Mouse (Mus musculus) hindbrain, embryonic 13.5 days (tissue): ENCODE measurements around the gene Gpa33. TPM values are rescaled to one million over a fixed set of nuclear protein-coding genes. Genes with fewer than 3 reads are reported as not detected.

Source experiments
- ATAC-seq: fragments of 200-750 bp; cut with Nextera tagmentation; 2 replicates; pipeline ENCODE4 v1.8.0; 2017; ENCODE audit warnings: moderate TSS enrichment; ENCODE audit not compliant: low FRiP score
- H3K27ac ChIP-seq: fragments of 300-500 bp; sonication (generic); 2 replicates; pipeline ENCODE4 v1.5.1; 2015; ENCODE audit warnings: inconsistent platforms, mild to moderate bottlenecking, moderate library complexity
- H3K27me3 ChIP-seq: fragments of 300-500 bp; sonication (generic); 2 replicates; pipeline ENCODE4 v1.6.1; 2015; ENCODE audit warnings: mild to moderate bottlenecking, inconsistent platforms
- H3K36me3 ChIP-seq: fragments of 300-500 bp; sonication (generic); 2 replicates; pipeline ENCODE4 v1.6.1; 2015; ENCODE audit warnings: mild to moderate bottlenecking, inconsistent platforms
- H3K4me1 ChIP-seq: fragments of 300-500 bp; sonication (generic); replicated peaks from 2 replicates; pipeline ENCODE4 v1.6.1; 2015; ENCODE audit warnings: inconsistent platforms
- H3K4me2 ChIP-seq: fragments of 300-500 bp; sonication (generic); 2 replicates; pipeline ENCODE4 v1.6.1; 2015; ENCODE audit warnings: inconsistent platforms, mild to moderate bottlenecking, moderate library complexity
- H3K4me3 ChIP-seq: fragments of 300-500 bp; sonication (generic); 2 replicates; pipeline ENCODE4 v1.5.1; 2015; ENCODE audit warnings: mild to moderate bottlenecking, inconsistent platforms
- H3K9ac ChIP-seq: fragments of 300-500 bp; sonication (generic); 2 replicates; pipeline ENCODE4 v1.6.1; 2015; ENCODE audit warnings: mild to moderate bottlenecking, inconsistent platforms
- H3K9me3 ChIP-seq: fragments of 300-500 bp; sonication (generic); 2 replicates; pipeline ENCODE4 v1.6.1; 2016; ENCODE audit warnings: inconsistent platforms
- WGBS: fragments of 180-500 bp; shearing (Covaris S2); methylation state at CpG from one replicate; pipeline ENCODE4 v1.1.7; 2015; 5-methylcytosine and 5-hydroxymethylcytosine counted together
- polyA plus RNA-seq: library from polyadenylated mRNA; unstranded; fragments of >200 nt; fragmentation: Nextera tagmentation; extraction: Ambion mirVana; gene quantifications from 2 replicates; pipeline ENCODE4 v1.2.1, GENCODE M21; 2015

The Gpa33 gene
- polyA plus RNA-seq, 1 experiment from 2014 or later = 0.14 TPM

DNA sequence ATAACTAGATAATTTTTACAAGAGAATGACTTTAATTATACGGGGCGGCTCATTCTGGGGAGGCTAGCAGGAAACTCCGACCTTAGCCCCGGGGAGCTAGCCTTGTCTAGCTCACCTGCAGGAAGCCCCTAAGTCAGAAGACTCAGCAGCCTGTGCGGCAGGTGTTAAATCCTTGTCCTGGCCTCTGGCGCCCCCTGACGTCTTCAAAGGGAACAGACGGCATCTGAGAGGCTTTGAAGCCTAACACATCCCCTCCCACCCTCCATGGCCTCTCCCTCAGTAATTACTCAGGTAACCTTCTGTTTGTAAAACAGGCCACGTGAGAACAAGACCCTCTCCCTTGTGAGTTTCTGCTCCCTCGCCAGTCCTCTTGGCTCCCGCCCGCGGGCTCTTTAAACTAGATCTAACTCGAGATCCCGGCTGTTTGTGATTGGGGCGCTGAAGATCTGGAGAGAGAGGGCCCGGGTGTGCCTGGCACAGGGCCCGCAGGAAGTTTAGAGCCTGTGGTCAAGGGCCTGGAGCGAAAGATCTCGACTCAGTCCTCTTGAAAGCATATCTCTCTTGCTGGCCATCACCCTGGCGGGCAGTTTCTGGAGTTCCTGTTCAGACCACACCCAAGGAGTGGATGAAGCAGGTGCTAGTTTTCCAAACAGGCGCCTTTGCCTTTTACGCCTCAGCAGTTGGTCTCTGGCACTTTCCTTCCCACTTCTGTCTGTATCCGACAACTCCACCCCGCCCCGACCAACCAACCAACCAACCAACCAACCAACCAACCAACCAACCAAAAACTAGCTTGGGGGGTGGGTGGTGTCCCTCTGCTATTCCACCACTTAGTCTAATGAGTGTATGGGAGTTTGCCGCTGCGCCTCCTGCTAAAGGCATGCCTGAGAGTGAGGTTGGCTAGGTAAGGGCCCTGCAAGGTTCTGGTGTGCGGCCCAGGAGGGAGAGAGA is 24.4 kb downstream of the Gpa33 start:
- H3K27me3 ChIP-seq = peaks cover 35% of the 10 kb centered on the region
- peak overlapping the region; percentile 2; the same call in 1 of the 2 replicates for H3K9ac ChIP-seq
- ATAC-seq = peak; percentile 46
- peak overlapping the region; percentile 39 for H3K4me2 ChIP-seq
- peaks cover 3% of the 10 kb centered on the region; the same call in 1 of the 2 replicates for H3K4me1 ChIP-seq
- H3K36me3 ChIP-seq = no peaks in the 10 kb centered on the region
- H3K4me3 ChIP-seq = no peak overlapping the region
- H3K27ac ChIP-seq = no peak overlapping the region
- 15% methylated on average over 29 of the region's 29 CpGs for WGBS
- H3K9me3 ChIP-seq = no peaks in the 10 kb centered on the region

DNA sequence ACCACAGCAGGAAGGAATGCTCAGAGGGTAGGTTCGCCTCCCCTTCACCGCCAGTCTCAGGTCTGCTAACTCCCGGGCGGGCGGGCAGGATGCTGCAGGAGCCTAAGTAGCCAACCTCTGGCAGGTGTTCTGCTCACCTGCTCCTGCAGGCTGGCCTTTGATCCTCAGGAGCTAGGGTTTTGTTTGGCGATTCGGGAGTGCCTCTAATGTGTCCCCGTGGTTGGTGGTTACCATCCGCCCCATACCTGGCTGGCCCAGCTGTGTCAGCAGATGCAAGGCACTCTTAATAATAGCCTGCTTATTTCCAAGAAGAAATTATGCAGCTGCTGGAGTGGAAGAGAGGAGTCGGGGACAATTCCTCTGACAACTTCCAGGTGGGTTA is 25.1 kb downstream of the Gpa33 start:
- Histone ChIP-seq H3K4me2 (no peak overlapping the region), H3K4me1 (peaks cover 3% of the 10 kb centered on the region; the same call in 1 of the 2 replicates), H3K4me3 (no peak overlapping the region), H3K27me3 (peaks cover 41% of the 10 kb centered on the region), H3K9ac (no peak overlapping the region), H3K36me3 (no peaks in the 10 kb centered on the region), H3K9me3 (no peaks in the 10 kb centered on the region), H3K27ac (no peak overlapping the region)
- no peak for ATAC-seq
- WGBS = 54% methylated on average over 10 of the region's 10 CpGs

DNA sequence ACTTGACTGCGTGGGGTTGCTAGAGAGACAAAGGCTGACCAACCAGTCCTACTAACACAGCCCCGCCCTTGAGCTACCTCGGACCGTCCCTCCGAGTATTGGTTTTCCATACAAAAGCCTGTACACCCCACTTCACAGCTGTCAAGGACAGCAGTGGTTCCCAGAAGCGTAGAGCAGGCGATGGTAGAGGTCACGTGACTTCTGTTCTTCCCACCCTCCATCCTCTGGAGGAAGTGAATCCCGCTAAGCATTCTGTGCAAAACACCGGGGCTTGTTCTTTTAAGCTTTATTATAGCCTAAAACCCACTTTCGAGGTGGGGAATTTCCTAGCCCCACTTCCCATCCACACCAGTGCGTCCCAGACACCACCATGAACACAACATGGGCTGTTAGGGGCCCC is 27.7 kb downstream of the Gpa33 start:
- no peak overlapping the region for H3K9ac ChIP-seq
- H3K4me3 ChIP-seq = no peak overlapping the region

DNA sequence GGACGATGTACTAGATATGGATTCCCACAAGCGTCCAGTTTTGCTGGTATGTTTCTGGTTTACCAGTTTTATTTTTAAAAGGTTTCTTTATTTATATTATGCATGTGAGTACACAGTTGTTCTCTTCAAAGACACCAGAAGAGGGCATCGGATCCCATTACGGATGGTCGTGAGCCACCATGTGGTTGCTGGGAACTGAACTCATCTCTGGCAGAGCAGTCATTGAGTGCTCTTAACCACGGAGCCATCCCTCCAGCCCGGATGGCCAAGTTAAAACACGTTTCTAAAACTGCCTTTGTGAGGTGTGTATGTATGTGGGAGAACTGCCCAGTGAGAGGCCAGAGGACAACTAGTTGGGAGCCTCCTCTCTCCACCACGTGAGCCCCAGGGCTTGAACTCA is 28.6 kb downstream of the Gpa33 start:
- Histone ChIP-seq H3K4me3 (no peak overlapping the region), H3K4me2 (no peak overlapping the region), H3K27ac (no peak overlapping the region), H3K9ac (no peak overlapping the region), H3K27me3 (peaks cover 41% of the 10 kb centered on the region), H3K36me3 (no peaks in the 10 kb centered on the region), H3K9me3 (no peaks in the 10 kb centered on the region), H3K4me1 (peaks cover 4% of the 10 kb centered on the region; the same call in 1 of the 2 replicates)
- ATAC-seq = no peak
- WGBS = 69% methylated on average over 9 of the region's 9 CpGs

More for the DNA sequence above, 27.7 kb downstream of the Gpa33 start:
- WGBS = 84% methylated on average over 12 of the region's 12 CpGs
- H3K4me2 ChIP-seq = no peak overlapping the region
- peaks cover 43% of the 10 kb centered on the region for H3K27me3 ChIP-seq
- ATAC-seq = no peak
- H3K4me1 ChIP-seq = peaks cover 4% of the 10 kb centered on the region; the same call in 1 of the 2 replicates
- no peaks in the 10 kb centered on the region for H3K36me3 ChIP-seq
- no peak overlapping the region for H3K27ac ChIP-seq
- H3K9me3 ChIP-seq = no peaks in the 10 kb centered on the region

DNA sequence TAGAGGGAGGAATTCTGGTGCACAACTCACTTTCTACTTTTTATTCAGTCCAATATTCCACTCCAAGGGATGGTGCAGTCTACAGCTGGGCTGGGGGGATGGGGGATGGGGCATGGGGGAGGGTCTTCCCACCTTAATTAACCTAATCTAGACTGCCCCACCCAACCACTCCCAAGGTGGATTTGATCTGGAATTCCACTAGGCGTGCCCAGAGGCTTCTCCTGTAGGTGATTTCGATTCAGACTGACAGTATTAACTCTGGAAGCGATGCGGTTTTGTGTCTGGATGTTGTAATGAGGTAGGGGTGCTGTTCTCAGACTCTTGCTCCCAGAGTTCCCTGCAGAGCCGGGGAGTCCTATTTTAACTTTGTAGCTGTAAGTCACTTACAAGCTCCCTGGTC is 30.1 kb downstream of the Gpa33 start:
- Histone ChIP-seq H3K9ac (peak overlapping the region; percentile 62; the same call in 1 of the 2 replicates), H3K4me3 (no peak overlapping the region), H3K9me3 (no peaks in the 10 kb centered on the region), H3K36me3 (no peaks in the 10 kb centered on the region), H3K4me2 (peak overlapping the region; percentile 52), H3K4me1 (peaks cover 4% of the 10 kb centered on the region; the same call in 1 of the 2 replicates), H3K27ac (no peak overlapping the region), H3K27me3 (peaks cover 37% of the 10 kb centered on the region)
- ATAC-seq = no peak
- 65% methylated on average over 5 of the region's 5 CpGs for WGBS

DNA sequence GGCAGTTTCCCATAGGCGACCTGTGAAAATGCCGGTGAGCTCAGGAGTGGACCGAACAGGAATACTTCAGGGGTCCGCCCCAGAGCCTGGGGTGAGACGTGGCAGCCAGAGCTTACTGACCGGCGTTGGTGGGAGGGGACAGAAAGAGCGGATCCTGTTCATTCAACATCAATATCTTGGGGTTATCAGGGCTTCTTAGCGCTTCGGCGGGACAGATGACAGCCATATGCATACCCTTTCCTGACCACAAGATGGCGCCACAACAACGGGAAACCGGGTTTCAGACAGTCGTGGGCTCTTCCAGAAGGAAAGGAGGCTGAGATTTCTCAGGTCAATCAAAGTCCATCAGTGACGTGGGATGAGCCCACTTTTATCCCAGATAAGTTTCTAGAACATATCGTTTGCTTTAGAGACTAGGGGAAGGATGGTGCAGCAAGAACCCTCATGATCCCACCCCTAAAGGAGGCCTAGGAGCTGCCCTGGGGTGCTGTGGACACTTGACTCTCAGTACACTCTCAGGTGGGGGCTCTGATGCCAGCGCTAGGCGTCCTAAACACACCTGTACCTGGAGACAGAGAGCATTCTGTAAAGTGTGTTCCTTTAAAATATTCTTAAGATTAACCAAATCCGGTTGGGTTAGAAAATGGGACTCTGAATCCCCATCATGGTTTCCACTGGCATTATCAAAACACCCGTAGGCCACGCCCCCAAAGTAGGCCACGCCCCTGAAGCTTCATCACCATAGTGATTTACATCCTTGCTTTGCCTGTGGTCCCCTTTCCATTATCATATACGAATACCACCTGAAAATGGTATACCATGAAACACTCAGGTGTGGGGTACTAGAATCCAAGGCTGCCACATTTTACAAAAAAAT is 30.8 kb downstream of the Gpa33 start:
- H3K9ac ChIP-seq = peak overlapping the region; percentile 62; the same call in 1 of the 2 replicates
- WGBS = 13% methylated on average over 24 of the region's 24 CpGs
- H3K4me3 ChIP-seq = peak overlapping the region; percentile 19; the same call in 1 of the 2 replicates
- H3K27me3 ChIP-seq = peaks cover 30% of the 10 kb centered on the region
- no peak overlapping the region for H3K27ac ChIP-seq
- H3K4me2 ChIP-seq = peak overlapping the region; percentile 52
- H3K4me1 ChIP-seq = peaks cover 4% of the 10 kb centered on the region; the same call in 1 of the 2 replicates
- no peaks in the 10 kb centered on the region for H3K36me3 ChIP-seq
- ATAC-seq = peak; percentile 62
- H3K9me3 ChIP-seq = no peaks in the 10 kb centered on the region

DNA sequence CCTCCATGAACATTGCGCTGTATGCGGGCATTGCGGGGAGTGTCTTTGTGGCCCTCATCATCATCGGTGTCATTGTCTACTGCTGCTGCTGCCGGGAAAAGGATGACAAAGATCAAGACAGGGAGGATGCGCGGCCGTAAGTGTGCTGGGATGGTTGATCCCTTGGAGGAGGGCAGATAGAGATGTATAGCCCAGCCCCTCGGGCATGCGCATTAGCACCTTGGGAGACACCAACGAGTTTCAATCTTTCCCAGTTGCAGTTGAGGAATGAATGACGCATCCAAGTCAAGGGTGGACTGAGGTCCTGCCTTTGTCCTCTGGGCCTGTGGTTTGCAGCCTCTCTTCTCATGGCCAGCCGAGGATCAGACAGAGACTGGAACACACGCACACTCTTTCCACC is 34.5 kb downstream of the Gpa33 start:
- H3K27me3 ChIP-seq = peaks cover 12% of the 10 kb centered on the region
- ATAC-seq = no peak
- H3K9me3 ChIP-seq = no peaks in the 10 kb centered on the region
- no peak overlapping the region for H3K4me2 ChIP-seq
- H3K4me1 ChIP-seq = peaks cover 4% of the 10 kb centered on the region; the same call in 1 of the 2 replicates
- H3K27ac ChIP-seq = no peak overlapping the region
- H3K36me3 ChIP-seq = no peaks in the 10 kb centered on the region
- 91% methylated on average over 14 of the region's 14 CpGs for WGBS
- no peak overlapping the region for H3K4me3 ChIP-seq
- H3K9ac ChIP-seq = no peak overlapping the region

DNA sequence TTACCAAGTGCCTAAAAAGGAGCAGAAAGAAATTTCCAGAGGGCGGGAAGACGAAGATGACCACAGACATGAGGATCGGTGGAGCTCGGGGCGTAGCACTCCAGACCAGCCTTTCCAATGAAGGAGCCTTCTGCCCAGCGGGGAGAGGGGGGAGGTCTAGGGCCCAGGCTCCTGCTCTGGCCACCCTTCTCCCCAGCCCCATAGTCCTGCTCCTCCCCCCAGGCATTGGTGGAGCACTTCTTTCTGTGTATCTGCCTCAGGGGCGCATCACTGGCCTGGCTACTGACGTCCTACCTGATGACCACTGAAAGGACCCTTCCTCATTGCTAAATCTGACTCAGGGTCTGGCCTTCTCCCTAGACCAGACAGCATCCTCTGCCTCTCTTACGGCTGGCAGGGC is 35.1 kb downstream of the Gpa33 start:
- Histone ChIP-seq H3K36me3 (no peaks in the 10 kb centered on the region), H3K4me2 (no peak overlapping the region), H3K9ac (no peak overlapping the region), H3K27me3 (peaks cover 6% of the 10 kb centered on the region), H3K9me3 (no peaks in the 10 kb centered on the region), H3K4me1 (peaks cover 4% of the 10 kb centered on the region; the same call in 1 of the 2 replicates), H3K4me3 (no peak overlapping the region), H3K27ac (no peak overlapping the region)
- no peak for ATAC-seq
- WGBS = 93% methylated on average over 9 of the region's 9 CpGs

DNA sequence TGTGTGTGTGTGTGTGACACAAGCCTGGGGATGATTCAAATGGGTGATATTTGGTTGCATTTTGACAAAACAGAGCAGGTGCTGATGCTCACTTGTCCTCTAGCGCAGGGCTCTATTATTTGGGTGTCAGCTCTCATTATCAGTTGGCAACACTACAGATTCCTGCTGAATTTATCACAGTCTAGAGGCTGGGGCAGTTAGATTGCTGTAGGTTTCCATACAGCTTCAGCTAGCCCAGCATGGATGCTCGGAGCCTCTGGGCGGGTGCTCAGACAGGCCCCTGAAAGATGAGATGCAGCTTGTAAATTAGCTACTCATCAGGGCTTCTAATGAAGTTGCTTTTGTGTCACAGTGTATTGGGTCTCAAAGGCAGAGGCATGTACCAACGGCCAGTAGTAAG is 37.4 kb downstream of the Gpa33 start:
- Histone ChIP-seq H3K27ac (no peak overlapping the region), H3K4me3 (no peak overlapping the region), H3K27me3 (0 out of 2 replicates have a peak, but pooled peaks cover 4% of the 10 kb centered on the region), H3K4me2 (no peak overlapping the region), H3K9ac (no peak overlapping the region), H3K4me1 (no peaks in the 10 kb centered on the region), H3K9me3 (no peaks in the 10 kb centered on the region), H3K36me3 (no peaks in the 10 kb centered on the region)
- 0 out of 2 replicates have a peak, but pooled peaks have one; percentile 46 for ATAC-seq
- 65% methylated on average over 4 of the region's 4 CpGs for WGBS

DNA sequence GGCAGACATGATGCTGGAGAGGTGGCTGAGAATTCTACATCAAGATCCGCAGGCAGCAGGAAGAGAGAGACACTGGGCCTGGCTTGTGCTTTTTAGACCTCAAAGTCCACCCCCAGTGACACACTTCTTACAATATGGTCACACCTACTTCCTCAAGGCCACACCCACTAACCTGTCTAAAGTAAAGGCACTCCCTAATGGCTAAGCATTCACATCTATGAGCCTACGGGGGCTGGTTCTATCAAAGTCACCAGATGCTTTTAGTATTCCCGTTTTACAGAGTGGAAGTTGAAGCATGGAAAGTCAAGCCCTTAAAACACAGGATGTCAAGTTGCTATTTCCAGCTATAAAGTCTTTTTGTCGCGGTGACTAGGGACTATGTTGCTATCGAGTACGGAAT is 38.0 kb downstream of the Gpa33 start:
- Histone ChIP-seq H3K27me3 (0 out of 2 replicates have a peak, but pooled peaks cover 4% of the 10 kb centered on the region), H3K9me3 (no peaks in the 10 kb centered on the region), H3K36me3 (no peaks in the 10 kb centered on the region), H3K27ac (no peak overlapping the region), H3K9ac (no peak overlapping the region), H3K4me2 (no peak overlapping the region), H3K4me3 (no peak overlapping the region), H3K4me1 (no peaks in the 10 kb centered on the region)
- WGBS = 95% methylated on average over 7 of the region's 7 CpGs
- ATAC-seq = no peak

DNA sequence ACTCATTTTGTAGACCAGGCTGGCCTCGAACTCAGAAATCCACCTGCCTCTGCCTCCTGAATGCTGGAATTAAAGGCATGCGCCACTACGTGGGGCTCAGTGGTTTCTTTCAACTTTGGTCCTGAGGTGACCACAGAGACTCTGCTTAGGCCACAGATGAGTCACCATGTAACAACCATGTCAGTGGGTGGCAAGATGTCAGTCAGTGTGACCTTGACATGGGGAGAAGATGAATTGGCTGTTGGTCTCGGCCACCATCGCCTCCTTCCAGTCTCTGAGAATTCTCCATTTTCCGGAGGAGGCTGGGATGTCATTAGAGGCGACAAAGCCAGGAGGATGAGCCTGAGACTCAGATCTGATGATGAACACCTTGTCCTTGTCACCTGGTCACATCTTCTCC is 39.7 kb downstream of the Gpa33 start:
- Histone ChIP-seq H3K27me3 (no peaks in the 10 kb centered on the region), H3K9ac (no peak overlapping the region), H3K9me3 (no peaks in the 10 kb centered on the region), H3K36me3 (no peaks in the 10 kb centered on the region), H3K4me1 (no peaks in the 10 kb centered on the region), H3K4me2 (no peak overlapping the region), H3K4me3 (no peak overlapping the region), H3K27ac (no peak overlapping the region)
- WGBS = 89% methylated on average over 7 of the region's 7 CpGs
- ATAC-seq = no peak

DNA sequence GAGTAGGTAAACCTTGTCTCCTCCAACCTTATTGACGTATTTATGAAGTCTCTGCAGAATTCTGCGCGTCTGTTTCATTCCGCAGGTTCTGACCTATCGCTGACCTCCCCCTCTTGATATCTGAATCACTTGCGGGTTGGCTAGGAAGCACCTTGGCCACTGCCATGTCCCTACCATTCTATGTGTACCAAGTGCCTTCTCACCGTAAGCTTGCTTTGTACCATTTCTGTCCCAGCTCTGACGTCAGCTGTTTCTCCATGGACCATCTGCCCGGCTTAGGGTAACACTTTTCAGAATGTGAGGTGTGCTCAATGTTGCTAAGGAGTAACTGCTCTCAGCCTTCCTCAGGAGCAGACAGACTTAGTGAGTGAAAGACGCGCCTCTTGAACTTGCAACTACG is 40.8 kb downstream of the Gpa33 start:
- no peak overlapping the region for H3K9ac ChIP-seq
- H3K9me3 ChIP-seq = no peaks in the 10 kb centered on the region
- H3K27ac ChIP-seq = no peak overlapping the region
- H3K4me2 ChIP-seq = no peak overlapping the region
- WGBS = 95% methylated on average over 12 of the region's 12 CpGs
- no peak for ATAC-seq
- H3K4me3 ChIP-seq = no peak overlapping the region
- no peaks in the 10 kb centered on the region for H3K36me3 ChIP-seq
- H3K4me1 ChIP-seq = no peaks in the 10 kb centered on the region
- no peaks in the 10 kb centered on the region for H3K27me3 ChIP-seq
